Mouse (Mus musculus): ENCODE measurements around the gene Gm21973.

Gene Gm21973

DNA sequence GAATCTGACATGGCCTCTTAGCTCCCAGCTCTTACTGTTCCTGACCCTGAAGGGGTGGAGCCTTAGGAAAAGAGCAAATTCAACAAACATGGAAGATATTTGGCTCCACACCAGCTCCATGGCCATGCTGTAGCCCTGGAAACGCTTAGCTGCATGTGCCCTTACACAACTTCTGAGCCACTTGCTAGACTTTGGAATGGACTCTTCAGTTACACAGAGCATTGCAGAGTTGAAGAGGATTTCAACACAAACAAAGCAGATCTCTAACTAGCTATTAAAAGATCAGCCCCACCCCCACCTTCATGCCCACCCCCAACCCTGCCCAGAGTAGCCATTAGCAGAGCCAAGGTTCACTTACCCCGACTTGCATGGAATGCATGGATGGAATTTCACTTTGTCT, 74.6 kb downstream of the Gm21973 start:
- DNase-seq (ENCODE audit: low read depth, low spot score): no peak

DNA sequence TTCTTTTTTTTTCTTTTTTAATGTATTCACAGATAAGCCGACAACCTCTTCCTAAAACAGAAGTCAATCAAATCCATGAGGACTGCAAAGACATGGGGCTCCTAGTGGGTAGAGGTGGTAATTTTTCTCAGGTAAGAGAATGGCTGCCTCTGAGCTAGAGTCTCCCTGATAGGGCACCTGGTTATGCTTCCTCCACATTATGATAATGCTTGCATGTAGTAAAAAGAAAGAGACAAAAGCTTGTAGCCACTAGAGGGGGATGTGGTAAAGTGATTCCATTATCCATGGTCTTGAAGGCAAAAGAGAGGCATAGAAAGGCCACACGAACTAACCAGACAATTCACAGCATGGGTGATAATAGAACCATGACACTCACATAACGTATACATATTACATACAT, 75.2 kb downstream of the Gm21973 start:
- no peak for DNase-seq (ENCODE audit: low read depth, low spot score)

DNA sequence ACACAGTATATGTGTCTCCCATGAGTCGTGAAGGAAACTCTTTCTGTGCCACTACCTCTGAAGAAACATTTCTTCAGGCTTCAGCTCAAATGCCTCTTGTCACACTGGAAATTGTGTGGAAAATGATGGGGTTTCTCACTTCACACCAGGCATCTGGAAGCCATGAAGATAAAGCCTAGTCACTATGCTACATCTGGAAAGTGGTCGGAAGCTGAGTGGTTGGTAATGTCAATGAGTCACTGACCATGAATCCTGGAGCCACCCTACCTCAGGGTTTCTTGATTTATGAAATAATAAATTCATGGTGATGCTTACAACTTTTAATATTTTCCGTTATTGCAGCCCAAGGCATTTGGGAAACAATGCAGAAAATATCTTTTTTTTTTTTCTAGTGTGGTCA, 84.7 kb downstream of the Gm21973 start:
- DNase-seq (ENCODE audit: low read depth, low spot score): no peak

DNA sequence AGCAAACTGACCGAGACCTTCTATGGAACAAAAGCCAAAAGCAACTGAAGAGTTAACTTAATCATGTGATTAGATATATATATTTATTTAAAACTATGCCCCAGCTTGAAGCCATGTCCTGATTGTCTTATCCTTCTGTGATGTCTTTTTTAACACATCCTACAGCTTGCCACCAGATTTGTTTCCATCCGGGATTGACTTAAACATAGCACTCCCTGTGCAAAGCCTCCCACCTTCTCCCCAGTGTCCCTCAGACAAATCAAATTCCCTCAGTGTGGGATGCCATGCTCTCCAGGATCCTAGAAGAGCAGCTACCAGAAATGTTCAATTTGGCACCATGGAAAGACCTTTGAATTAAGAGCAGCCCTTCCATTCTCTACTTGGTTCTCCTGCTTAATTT, 85.7 kb downstream of the Gm21973 start:
- no peak for DNase-seq (ENCODE audit: low read depth, low spot score)

DNA sequence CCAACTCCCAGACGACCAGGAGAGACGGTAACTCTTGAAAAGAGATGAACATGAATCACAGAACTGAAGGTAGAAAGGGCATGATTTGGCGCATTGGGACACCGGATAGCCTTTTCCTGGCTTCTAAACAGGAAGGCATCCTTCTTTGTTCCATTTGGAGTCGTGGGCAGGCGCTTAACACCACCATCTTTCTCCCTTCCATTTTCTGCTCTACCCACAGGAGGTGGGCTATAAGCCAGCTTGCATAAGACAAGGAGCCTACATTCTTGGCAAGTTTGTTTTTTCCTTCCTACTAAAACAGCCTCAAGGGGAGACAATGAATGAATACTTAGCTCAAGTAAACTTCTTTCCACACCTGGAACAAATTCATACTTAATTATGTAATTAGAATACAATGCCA, 88.5 kb downstream of the Gm21973 start:
- DNase-seq (ENCODE audit: low read depth, low spot score): no peak

DNA sequence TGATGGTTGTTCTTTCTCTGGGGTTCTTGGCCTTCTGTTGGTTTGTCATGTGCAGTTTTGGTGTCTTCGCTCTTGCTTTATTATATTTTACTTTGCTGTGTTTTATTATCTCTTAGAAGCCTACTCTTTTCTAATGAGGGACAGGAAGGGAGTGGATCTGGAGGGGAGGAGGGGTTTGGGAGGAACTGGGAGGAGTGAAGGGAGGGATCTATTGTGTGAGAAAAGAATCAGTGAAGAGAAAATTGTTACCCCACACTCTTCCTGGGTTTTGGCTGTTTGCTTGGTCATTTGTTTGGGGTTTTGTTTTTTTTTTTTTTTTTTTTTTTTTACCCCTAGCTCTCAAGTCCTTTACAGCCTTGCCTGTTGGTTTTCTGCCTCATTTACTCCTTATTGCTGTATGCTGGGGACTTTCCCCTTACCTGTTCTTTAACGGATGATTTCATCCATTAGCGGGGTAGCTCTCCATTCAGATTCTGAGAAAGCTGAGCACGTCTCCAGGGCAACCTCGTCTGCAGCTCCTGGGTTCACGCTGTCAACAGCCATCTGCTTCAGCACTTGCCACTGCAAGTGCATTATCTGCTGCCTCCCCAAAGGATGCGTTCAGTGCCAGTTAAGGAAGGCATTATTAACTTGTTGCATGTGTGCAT, 96.1 kb downstream of the Gm21973 start:
- no peak for DNase-seq (ENCODE audit: low read depth, low spot score)

DNA sequence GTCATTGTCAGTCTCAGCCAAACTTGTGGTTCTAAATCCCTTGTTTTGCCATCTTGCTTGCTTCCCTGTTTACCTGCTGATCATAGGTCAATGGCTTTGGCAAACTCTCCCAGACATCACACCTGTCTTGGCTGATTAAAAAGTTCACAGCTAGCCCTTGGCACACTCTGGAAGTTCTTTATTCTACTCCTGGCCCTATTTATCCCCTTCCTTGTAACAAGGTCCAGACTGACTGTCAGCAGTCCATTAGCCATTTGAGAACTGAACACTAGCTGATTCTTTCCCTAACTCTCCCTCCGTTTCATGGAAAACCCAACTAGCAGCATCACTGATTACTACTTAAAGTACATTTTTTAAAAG, 96.6 kb downstream of the Gm21973 start:
- no peak for DNase-seq (ENCODE audit: low read depth, low spot score)
